Mouse (Mus musculus): ENCODE data around the gene Gk2. TPM values are rescaled to one million over a fixed set of nuclear protein-coding genes. Genes with fewer than 3 reads are reported as not detected.

Gk2 gene
- polyA plus RNA-seq, 1 experiment from 2014 or later = not detected

- no peak overlapping the region for H3K27ac ChIP-seq (ENCODE audit: low read depth)
- no peak overlapping the region for H3K4me3 ChIP-seq (ENCODE audit: low read depth, low read length)
- no peaks in the 10 kb centered on the region for H3K36me3 ChIP-seq (ENCODE audit: insufficient read depth)
- ATAC-seq (ENCODE audit: insufficient read depth) = no peak
- TF ChIP-seq CTCF (IDR thresholded peaks at IDR 0.05; ENCODE audit: low read depth) = no peak
- H3K9ac ChIP-seq = no peak overlapping the region
- no peak overlapping the region for H3K4me2 ChIP-seq
- WGBS = 89% methylated on average over 2 of the region's 2 CpGs
- no peaks in the 10 kb centered on the region for H3K27me3 ChIP-seq (ENCODE audit: insufficient read depth, low read length)
- no peak for DNase-seq
- H3K9me3 ChIP-seq (ENCODE audit: low read depth, low read length) = no peaks in the 10 kb centered on the region
- H3K4me1 ChIP-seq (ENCODE audit: insufficient read depth) = no peaks in the 10 kb centered on the region
Observed at GRCm38 (mm10) chr5:97421669-97422068, 35.2 kb downstream of the Gk2 start.

DNA sequence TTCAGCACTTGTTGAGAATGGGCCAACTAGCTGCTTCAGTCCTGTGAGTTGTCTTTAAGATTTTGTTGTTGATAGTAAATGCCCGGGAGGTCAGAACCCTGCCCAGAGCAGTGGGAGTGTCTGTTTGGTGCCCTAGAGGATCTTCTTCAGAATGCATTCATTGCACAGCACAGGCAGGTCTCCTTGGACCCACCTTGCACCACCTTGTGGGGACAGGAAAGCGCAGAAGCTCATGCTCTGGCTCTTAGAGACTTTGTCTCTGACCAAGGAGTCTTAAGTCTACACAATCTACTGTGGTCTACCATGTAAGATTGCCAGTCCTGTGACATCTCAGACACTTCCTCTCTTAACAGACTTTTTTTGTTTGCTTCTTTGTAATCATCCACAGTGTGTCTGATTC, 39.6 kb downstream of the Gk2 start:
- Histone ChIP-seq H3K27ac (ENCODE audit: low read depth) (no peak overlapping the region), H3K4me1 (ENCODE audit: insufficient read depth) (no peaks in the 10 kb centered on the region), H3K27me3 (ENCODE audit: insufficient read depth, low read length) (no peaks in the 10 kb centered on the region), H3K36me3 (ENCODE audit: insufficient read depth) (no peaks in the 10 kb centered on the region), H3K9me3 (ENCODE audit: low read depth, low read length) (no peaks in the 10 kb centered on the region), H3K4me2 (no peak overlapping the region), H3K9ac (no peak overlapping the region), H3K4me3 (ENCODE audit: low read depth, low read length) (no peak overlapping the region)
- ATAC-seq (ENCODE audit: insufficient read depth) (no peak), DNase-seq (no peak)
- no peak for TF ChIP-seq CTCF (IDR thresholded peaks at IDR 0.05; ENCODE audit: low read depth)
- 63% methylated on average over 2 of the region's 2 CpGs for WGBS

DNA sequence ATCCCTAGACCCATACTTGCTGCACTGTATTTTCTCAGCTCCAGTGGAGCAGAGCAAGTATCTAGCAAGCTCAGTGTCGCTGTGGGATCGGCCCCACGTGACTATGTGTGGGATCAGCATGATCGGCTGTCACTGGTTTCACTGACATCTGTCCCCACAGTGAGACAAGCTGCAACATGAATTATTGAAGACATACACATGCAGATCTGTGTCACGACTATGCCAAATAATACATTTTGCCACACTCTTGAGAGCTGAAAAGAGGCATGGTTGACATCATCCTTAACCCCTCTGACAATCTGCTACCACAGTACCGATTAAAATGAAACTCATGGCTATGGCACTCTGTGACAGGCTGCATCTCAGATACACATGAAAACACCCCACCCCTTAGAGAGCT, 41.0 kb downstream of the Gk2 start:
- Histone ChIP-seq H3K9me3 (ENCODE audit: low read depth, low read length) (no peaks in the 10 kb centered on the region), H3K4me1 (ENCODE audit: insufficient read depth) (no peaks in the 10 kb centered on the region), H3K4me2 (no peak overlapping the region), H3K36me3 (ENCODE audit: insufficient read depth) (no peaks in the 10 kb centered on the region), H3K9ac (no peak overlapping the region), H3K27me3 (ENCODE audit: insufficient read depth, low read length) (no peaks in the 10 kb centered on the region), H3K27ac (ENCODE audit: low read depth) (no peak overlapping the region), H3K4me3 (ENCODE audit: low read depth, low read length) (no peak overlapping the region)
- TF ChIP-seq CTCF (IDR thresholded peaks at IDR 0.05; ENCODE audit: low read depth) = no peak
- 52% methylated on average over 6 of the region's 6 CpGs for WGBS
- DNase-seq (no peak), ATAC-seq (ENCODE audit: insufficient read depth) (peak; percentile 41; the same call in 1 of the 2 replicates)

GRCm38 (mm10) chr5:97413716-97414115, 43.1 kb downstream of the Gk2 start:
- DNase-seq (no peak), ATAC-seq (ENCODE audit: insufficient read depth) (no peak)
- TF ChIP-seq CTCF (IDR thresholded peaks at IDR 0.05; ENCODE audit: low read depth) = no peak
- no peak overlapping the region for H3K4me2 ChIP-seq
- WGBS = 79% methylated on average over 3 of the region's 3 CpGs
- no peak overlapping the region for H3K9ac ChIP-seq
- no peaks in the 10 kb centered on the region for H3K9me3 ChIP-seq (ENCODE audit: low read depth, low read length)
- no peak overlapping the region for H3K27ac ChIP-seq (ENCODE audit: low read depth)
- no peaks in the 10 kb centered on the region for H3K36me3 ChIP-seq (ENCODE audit: insufficient read depth)
- H3K4me1 ChIP-seq (ENCODE audit: insufficient read depth) = no peaks in the 10 kb centered on the region
- no peak overlapping the region for H3K4me3 ChIP-seq (ENCODE audit: low read depth, low read length)
- H3K27me3 ChIP-seq (ENCODE audit: insufficient read depth, low read length) = no peaks in the 10 kb centered on the region

DNA sequence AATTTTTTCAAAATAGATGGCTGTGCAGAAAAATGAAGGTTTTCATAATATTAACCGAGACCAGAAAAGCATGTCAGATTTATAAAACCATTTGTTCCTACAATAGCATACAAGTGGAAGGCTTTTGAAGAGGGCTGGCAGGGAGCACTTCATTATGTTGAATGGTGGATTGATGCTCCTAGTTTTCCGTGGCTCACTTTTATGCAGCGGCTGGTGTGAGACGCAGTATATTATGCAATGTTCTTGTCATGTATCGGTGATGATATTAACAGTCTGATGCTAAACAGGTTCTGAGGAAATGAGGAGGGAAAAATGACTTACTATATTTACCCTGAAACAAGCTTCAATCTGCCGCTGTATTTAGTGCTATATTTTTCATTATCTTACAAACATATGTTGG, 46.6 kb downstream of the Gk2 start:
- Histone ChIP-seq H3K9ac (no peak overlapping the region), H3K36me3 (ENCODE audit: insufficient read depth) (no peaks in the 10 kb centered on the region), H3K4me3 (ENCODE audit: low read depth, low read length) (no peak overlapping the region), H3K9me3 (ENCODE audit: low read depth, low read length) (no peaks in the 10 kb centered on the region), H3K4me1 (ENCODE audit: insufficient read depth) (no peaks in the 10 kb centered on the region), H3K4me2 (no peak overlapping the region), H3K27ac (ENCODE audit: low read depth) (no peak overlapping the region), H3K27me3 (ENCODE audit: insufficient read depth, low read length) (no peaks in the 10 kb centered on the region)
- TF ChIP-seq CTCF (IDR thresholded peaks at IDR 0.05; ENCODE audit: low read depth) = no peak
- ATAC-seq (ENCODE audit: insufficient read depth) (no peak), DNase-seq (no peak)
- 73% methylated on average over 6 of the region's 6 CpGs for WGBS

- H3K36me3 ChIP-seq (ENCODE audit: insufficient read depth) = no peaks in the 10 kb centered on the region
- H3K4me3 ChIP-seq (ENCODE audit: low read depth, low read length) = no peak overlapping the region
- H3K27me3 ChIP-seq (ENCODE audit: insufficient read depth, low read length) = no peaks in the 10 kb centered on the region
- 60% methylated on average over 4 of the region's 4 CpGs for WGBS
- H3K4me2 ChIP-seq = no peak overlapping the region
- DNase-seq (no peak), ATAC-seq (ENCODE audit: insufficient read depth) (no peak)
- no peak overlapping the region for H3K27ac ChIP-seq (ENCODE audit: low read depth)
- H3K4me1 ChIP-seq (ENCODE audit: insufficient read depth) = no peaks in the 10 kb centered on the region
- no peak overlapping the region for H3K9ac ChIP-seq
- no peaks in the 10 kb centered on the region for H3K9me3 ChIP-seq (ENCODE audit: low read depth, low read length)
- TF ChIP-seq CTCF (IDR thresholded peaks at IDR 0.05; ENCODE audit: low read depth) = no peak
Observed at GRCm38 (mm10) chr5:97409234-97409704, 47.6 kb downstream of the Gk2 start.

Other genes starting within 250 kb of the Gk2 start
- gene Naa11, start 64.6 kb downstream of the Gk2 start, polyA plus RNA-seq (2014; fragmentation: Nextera tagmentation; extraction: Ambion mirVana) = 0.08 TPM in 1 of 2 replicates, not detected in the other